Mouse (Mus musculus) spleen, postnatal 0 days (tissue): ENCODE results near the gene Allc. TPM values are rescaled to one million over a fixed set of nuclear protein-coding genes. Genes with fewer than 3 reads are reported as not detected.

Experiments used
- polyA plus RNA-seq: library from polyadenylated mRNA; unstranded; fragments of >200 nt; fragmentation: Nextera tagmentation; extraction: Ambion mirVana; gene quantifications from 2 replicates; pipeline ENCODE4 v1.2.1, GENCODE M21; 2015

The Allc gene
- polyA plus RNA-seq: not detected in 2 replicates

DNA sequence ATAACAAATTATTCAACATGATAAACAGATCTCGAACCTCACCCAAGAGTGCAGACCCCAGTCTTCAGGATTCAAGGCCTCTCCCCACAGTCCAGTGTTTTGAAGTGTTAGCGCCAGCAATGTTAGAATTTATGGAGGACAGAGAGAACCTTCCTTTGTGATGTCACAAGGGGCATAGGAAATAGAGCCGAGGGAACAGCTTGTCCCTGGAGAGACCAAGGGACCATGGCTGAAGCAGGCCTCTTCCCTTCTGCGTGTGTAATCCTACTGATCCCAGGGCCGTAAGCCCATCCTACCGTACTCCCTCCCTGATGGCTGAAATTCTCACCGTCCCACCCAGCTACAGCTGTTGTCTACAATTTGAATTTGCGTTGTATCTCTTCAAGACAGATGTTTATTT is at the start of gene Allc:
Gene Allc (minus strand): TSS at position 101 of the 400 bp plus-strand sequence.

DNA sequence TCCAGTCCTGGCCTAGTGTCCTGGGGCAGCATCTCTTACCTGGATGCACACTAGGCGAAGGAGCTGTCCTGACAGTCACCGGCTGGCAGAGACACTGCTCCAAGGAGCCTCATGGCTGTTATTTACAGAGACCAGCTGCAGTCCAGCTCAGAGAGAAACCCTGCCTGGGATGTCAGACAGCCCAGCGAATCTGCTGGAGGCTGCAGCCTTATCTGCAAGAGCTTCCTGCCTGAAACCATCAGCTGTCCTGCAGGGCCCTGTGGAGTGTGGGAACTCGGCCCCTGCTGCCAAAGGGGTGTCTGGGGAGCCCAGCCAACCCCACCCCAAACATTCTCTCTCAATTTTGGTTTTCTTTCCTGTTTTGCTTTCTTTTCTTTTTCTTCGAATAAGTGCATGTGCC is 40.9 kb upstream of the Allc start, which contains the start of gene Colec11:
Gene Colec11 (minus strand): TSS at position 183 of the 400 bp plus-strand sequence.

DNA sequence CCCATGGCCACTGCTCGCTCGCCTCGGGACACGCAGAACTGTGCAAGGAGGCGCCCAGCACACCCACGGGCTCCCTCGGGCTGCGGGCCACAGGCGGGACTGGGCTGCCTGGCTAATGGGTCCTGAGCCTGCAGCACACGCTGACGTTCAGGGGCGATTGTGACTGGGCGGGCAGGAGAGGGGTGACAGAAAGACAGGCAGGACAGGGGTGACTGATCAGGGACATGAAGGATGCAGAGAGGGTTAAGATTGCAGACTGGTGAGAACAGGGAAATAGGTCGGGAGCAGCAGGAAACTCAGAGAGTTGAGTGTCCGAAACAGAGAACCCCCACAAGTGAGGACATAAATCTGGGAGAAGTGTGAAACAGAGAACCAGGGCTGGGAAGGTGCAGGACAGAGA is 30.0 kb downstream of the Allc start, which contains the start of gene Dcdc2c:
Gene Dcdc2c (minus strand): TSS at position 101 of the 400 bp plus-strand sequence.

Other genes with a start within 250 kb of the Allc start
- 0.08 and 0.17 TPM in 2 replicates for gene Dcdc2c, start 30.1 kb downstream of the Allc start, polyA plus RNA-seq
- 0.69 and 1.1 TPM in 2 replicates for gene Colec11, start 40.9 kb upstream of the Allc start, polyA plus RNA-seq
- gene Rps7, start 53.4 kb upstream of the Allc start, polyA plus RNA-seq: 715 and 717 TPM in 2 replicates
- 17.2 and 18.6 TPM in 2 replicates for gene Rnaseh1, start 67.1 kb upstream of the Allc start, polyA plus RNA-seq
- 35.5 and 36.7 TPM in 2 replicates for gene Adi1, start 92.7 kb upstream of the Allc start, polyA plus RNA-seq
- gene Trappc12, start 167.9 kb upstream of the Allc start, polyA plus RNA-seq: 19.3 and 20.0 TPM in 2 replicates
- gene Eipr1, start 169.3 kb upstream of the Allc start, polyA plus RNA-seq: 30.4 and 34.4 TPM in 2 replicates